Mouse (Mus musculus) embryonic facial prominence, embryonic 12.5 days (tissue): ENCODE results near the gene Camta2. TPM values are rescaled to one million over a fixed set of nuclear protein-coding genes. Genes with fewer than 3 reads are reported as not detected.

ENCODE experiments used
- ATAC-seq: fragments of 200-750 bp; cut with Nextera tagmentation; 2 replicates; pipeline ENCODE4 v1.8.0; 2017; ENCODE audit not compliant: insufficient number of reproducible peaks, insufficient read depth, low FRiP score, low TSS enrichment
- H3K27ac ChIP-seq: fragments of 300-500 bp; sonication (generic); 2 replicates; pipeline ENCODE4 v1.5.1; 2016; ENCODE audit warnings: mild to moderate bottlenecking
- H3K27me3 ChIP-seq: fragments of 300-500 bp; sonication (generic); 2 replicates; pipeline ENCODE4 v1.6.1; 2016; ENCODE audit warnings: mild to moderate bottlenecking, moderate library complexity
- H3K36me3 ChIP-seq: fragments of 300-500 bp; sonication (generic); 2 replicates; pipeline ENCODE4 v1.6.1; 2016; ENCODE audit warnings: mild to moderate bottlenecking
- H3K4me1 ChIP-seq: fragments of 300-500 bp; sonication (generic); 2 replicates; pipeline ENCODE4 v1.6.1; 2016
- H3K4me2 ChIP-seq: fragments of 300-500 bp; sonication (generic); replicated peaks from 2 replicates; pipeline ENCODE4 v1.6.1; 2016; ENCODE audit warnings: mild to moderate bottlenecking, moderate library complexity
- H3K4me3 ChIP-seq: fragments of 300-500 bp; sonication (generic); 2 replicates; pipeline ENCODE4 v1.5.1; 2016; ENCODE audit warnings: mild to moderate bottlenecking
- H3K9ac ChIP-seq: fragments of 300-500 bp; sonication (generic); 2 replicates; pipeline ENCODE4 v1.6.1; 2016; ENCODE audit warnings: mild to moderate bottlenecking, moderate library complexity
- H3K9me3 ChIP-seq: fragments of 300-500 bp; sonication (generic); 2 replicates; pipeline ENCODE4 v1.6.1; 2016; ENCODE audit warnings: mild to moderate bottlenecking, moderate library complexity
- WGBS: fragments of 180-500 bp; shearing (Covaris S2); methylation state at CpG from one replicate; pipeline ENCODE4 v1.1.7; 2016; 5-methylcytosine and 5-hydroxymethylcytosine counted together
- polyA plus RNA-seq: library from polyadenylated mRNA; unstranded; fragments of >200 nt; fragmentation: Nextera tagmentation; extraction: Ambion mirVana; gene quantifications from 2 replicates; pipeline ENCODE4 v1.2.1, GENCODE M21; 2016

Gene Camta2
- polyA plus RNA-seq, 1 experiment from 2014 or later, result 12.0 TPM

GRCm38 (mm10) chr11:70652029-70652883, 35.6 kb downstream of the Camta2 start:
- no peak for ATAC-seq
- Histone ChIP-seq H3K27me3 (no peaks in the 10 kb centered on the region), H3K4me2 (peak overlapping the region; percentile 97), H3K9me3 (no peaks in the 10 kb centered on the region), H3K4me3 (peak overlapping the region; percentile 99), H3K36me3 (peaks cover 43% of the 10 kb centered on the region), H3K9ac (peak overlapping the region; percentile 98), H3K27ac (peak overlapping the region; percentile 99), H3K4me1 (peaks cover 46% of the 10 kb centered on the region)
- WGBS, result 46% methylated on average over 12 of the region's 12 CpGs

GRCm38 (mm10) chr11:70651391-70651790, 36.5 kb downstream of the Camta2 start:
- Histone ChIP-seq H3K36me3 (peaks cover 43% of the 10 kb centered on the region), H3K27ac (no peak overlapping the region), H3K4me3 (no peak overlapping the region), H3K27me3 (no peaks in the 10 kb centered on the region), H3K9me3 (no peaks in the 10 kb centered on the region), H3K4me1 (peaks cover 37% of the 10 kb centered on the region), H3K9ac (no peak overlapping the region), H3K4me2 (peak overlapping the region; percentile 97; the same call in 1 of the 2 replicates)
- no peak for ATAC-seq
- 68% methylated on average over 2 of the region's 2 CpGs for WGBS

DNA sequence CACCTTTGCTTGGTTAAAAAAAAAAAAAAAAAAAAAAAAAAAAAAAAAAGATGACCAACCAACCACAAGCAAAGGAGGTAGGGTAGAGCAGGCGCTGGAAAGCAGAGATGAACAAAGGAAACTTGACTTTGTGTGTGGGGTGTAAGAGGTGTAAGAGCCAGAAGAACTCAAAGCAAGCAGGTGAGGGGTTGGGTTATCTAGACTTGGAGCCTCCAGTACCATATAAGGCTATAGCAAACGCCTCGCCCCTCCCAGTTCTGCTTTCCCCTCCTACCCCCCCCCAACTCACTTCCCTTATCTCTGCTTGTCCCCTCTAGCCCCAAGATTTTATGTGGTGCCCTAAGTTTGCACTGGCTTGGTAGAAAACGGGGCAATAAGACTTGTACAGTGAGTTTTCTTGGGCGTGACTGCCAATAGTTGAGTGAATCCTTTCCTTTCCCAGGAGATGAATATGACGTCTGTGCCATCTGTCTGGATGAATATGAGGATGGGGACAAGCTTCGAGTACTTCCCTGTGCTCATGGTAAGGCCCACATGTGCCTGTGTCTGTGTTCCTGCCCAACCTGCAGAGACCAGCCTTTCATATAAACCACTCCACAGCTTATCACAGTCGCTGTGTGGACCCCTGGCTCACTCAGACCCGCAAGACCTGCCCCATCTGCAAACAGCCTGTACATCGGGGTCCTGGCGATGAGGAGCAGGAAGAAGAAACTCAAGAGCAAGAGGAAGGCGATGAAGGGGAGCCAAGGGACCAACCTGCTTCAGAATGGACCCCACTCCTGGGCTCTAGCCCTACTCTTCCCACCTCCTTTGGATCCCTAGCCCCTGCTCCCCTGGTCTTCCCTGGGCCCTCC, 37.4 kb downstream of the Camta2 start:
- H3K4me2 ChIP-seq, result no peak overlapping the region
- 0 out of 2 replicates have a peak overlapping the region, but pooled peaks have one; percentile 38 for H3K27ac ChIP-seq
- H3K36me3 ChIP-seq, result peaks cover 45% of the 10 kb centered on the region
- no peak overlapping the region for H3K9ac ChIP-seq
- WGBS, result 81% methylated on average over 12 of the region's 12 CpGs
- H3K9me3 ChIP-seq, result no peaks in the 10 kb centered on the region
- no peak for ATAC-seq
- H3K4me3 ChIP-seq, result no peak overlapping the region
- peaks cover 36% of the 10 kb centered on the region for H3K4me1 ChIP-seq
- H3K27me3 ChIP-seq, result no peaks in the 10 kb centered on the region

DNA sequence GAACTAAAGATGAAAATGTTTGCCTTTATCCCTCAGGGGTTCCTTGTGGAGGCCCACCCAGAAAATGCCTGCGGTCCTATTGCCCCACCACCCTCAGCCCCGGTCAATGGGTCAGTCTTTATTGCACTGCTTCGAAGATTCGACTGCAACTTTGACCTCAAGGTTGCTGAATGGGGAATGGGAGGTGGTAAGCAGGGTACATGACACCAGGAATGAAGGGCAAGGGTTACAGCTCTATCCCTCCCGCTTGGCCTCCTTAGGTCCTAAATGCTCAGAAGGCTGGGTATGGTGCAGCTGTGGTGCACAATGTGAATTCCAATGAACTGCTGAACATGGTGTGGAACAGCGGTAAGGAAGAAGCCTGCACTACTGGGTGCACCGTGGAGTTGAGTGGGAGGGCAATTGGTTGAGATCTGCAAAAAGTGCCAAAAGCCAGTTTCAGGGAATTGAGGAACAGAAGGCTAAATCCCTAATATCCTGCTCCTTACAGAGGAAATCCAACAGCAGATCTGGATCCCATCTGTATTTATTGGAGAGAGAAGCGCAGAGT, 38.6 kb downstream of the Camta2 start:
- WGBS, result 81% methylated on average over 8 of the region's 8 CpGs
- Histone ChIP-seq H3K4me2 (0 out of 2 replicates have a peak overlapping the region, but pooled peaks have one; percentile 98), H3K27me3 (no peaks in the 10 kb centered on the region), H3K36me3 (peaks cover 58% of the 10 kb centered on the region), H3K4me1 (peaks cover 41% of the 10 kb centered on the region), H3K27ac (no peak overlapping the region), H3K9me3 (no peaks in the 10 kb centered on the region), H3K9ac (no peak overlapping the region), H3K4me3 (0 out of 2 replicates have a peak overlapping the region, but pooled peaks have one; percentile 12)
- no peak for ATAC-seq

GRCm38 (mm10) chr11:70648512-70648911, 39.4 kb downstream of the Camta2 start:
- peaks cover 63% of the 10 kb centered on the region for H3K36me3 ChIP-seq
- 0 out of 2 replicates have a peak overlapping the region, but pooled peaks have one; percentile 84 for H3K9ac ChIP-seq
- peak overlapping the region; percentile 98 for H3K4me2 ChIP-seq
- peaks cover 41% of the 10 kb centered on the region for H3K4me1 ChIP-seq
- no peaks in the 10 kb centered on the region for H3K27me3 ChIP-seq
- H3K4me3 ChIP-seq, result peak overlapping the region; percentile 81
- ATAC-seq, result no peak
- H3K27ac ChIP-seq, result no peak overlapping the region
- WGBS, result 83% methylated on average over 4 of the region's 4 CpGs
- no peaks in the 10 kb centered on the region for H3K9me3 ChIP-seq

DNA sequence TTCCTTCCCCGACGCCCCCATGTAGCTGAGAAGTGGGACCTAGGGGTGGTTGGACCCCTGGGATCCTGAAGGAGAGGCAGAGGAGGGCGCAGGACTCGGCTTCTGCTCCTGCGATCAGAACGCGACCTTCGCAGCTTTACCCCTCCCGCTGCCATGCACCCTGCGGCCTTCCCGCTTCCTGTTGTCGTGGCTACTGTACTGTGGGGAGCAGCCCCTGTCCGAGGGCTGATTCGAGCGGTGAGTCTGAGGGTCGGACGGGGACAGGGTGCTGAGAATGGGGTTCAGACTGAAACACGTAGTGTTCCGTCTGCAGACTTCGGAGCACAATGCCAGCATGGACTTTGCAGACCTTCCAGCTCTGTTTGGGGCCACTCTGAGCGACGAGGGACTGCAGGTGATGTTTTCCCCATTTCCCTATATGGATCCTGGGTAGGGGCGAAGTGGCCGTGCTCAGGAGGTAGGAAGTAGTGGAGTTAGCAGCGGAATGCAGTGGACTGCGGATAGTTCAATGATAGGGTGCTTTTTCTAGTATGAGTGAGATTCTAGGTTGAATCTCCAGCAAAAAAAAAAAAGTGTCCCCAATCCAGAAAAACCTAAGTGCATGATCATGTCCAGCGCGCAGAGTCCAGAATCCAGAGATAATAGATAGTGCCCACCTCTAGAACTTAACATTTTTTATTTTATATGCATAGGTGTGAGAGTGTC, 40.0 kb downstream of the Camta2 start:
- ATAC-seq, result no peak
- WGBS, result 5% methylated on average over 28 of the region's 28 CpGs
- Histone ChIP-seq H3K4me2 (peak overlapping the region; percentile 98), H3K27ac (peak overlapping the region; percentile 94), H3K27me3 (no peaks in the 10 kb centered on the region), H3K9me3 (no peaks in the 10 kb centered on the region), H3K4me3 (peak overlapping the region; percentile 81), H3K36me3 (peaks cover 67% of the 10 kb centered on the region), H3K9ac (peak overlapping the region; percentile 84), H3K4me1 (peaks cover 40% of the 10 kb centered on the region)

GRCm38 (mm10) chr11:70646691-70647650, 40.9 kb downstream of the Camta2 start, which contains the start of the genes Rnf167 and Slc25a11:
Gene Rnf167, plus strand, starts transcription at chr11:70647235.
Gene Slc25a11, minus strand, starts transcription at chr11:70647479.
- peak within 1 kb of the TSS; percentile 81 for H3K4me3 ChIP-seq
- WGBS, result under 1% methylated on average over 63 of the region's 63 CpGs
- H3K4me2 ChIP-seq, result peak within 1 kb of the TSS; percentile 98
- no peaks in the 10 kb centered on the region for H3K27me3 ChIP-seq
- H3K36me3 ChIP-seq, result peaks cover 64% of the 10 kb centered on the region
- peak; percentile 79 for ATAC-seq
- H3K9me3 ChIP-seq, result no peaks in the 10 kb centered on the region
- H3K9ac ChIP-seq, result peak within 1 kb of the TSS; percentile 88
- peak within 1 kb of the TSS; percentile 94 for H3K27ac ChIP-seq
- peaks cover 31% of the 10 kb centered on the region for H3K4me1 ChIP-seq

DNA sequence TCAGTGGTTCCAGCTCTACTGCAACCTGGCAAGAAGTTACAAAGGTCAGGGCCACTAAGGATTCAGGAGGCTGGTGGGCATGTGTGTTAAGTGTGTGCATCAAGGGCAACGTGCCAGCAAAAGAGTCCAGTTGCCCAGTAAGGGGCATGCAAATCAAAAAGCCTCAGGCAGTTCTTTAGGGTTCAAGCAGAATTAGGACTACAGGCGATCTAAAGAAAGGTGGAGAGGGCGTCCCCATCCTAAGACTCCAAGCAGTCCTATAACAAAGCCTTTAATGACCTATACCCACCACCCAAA, 41.7 kb downstream of the Camta2 start:
- WGBS, result 15% methylated on average over 3 of the region's 3 CpGs
- Histone ChIP-seq H3K9me3 (no peaks in the 10 kb centered on the region), H3K27me3 (no peaks in the 10 kb centered on the region), H3K4me3 (peak overlapping the region; percentile 81), H3K4me2 (peak overlapping the region; percentile 85), H3K9ac (peak overlapping the region; percentile 88), H3K27ac (peak overlapping the region; percentile 94; the same call in 1 of the 2 replicates), H3K4me1 (peaks cover 29% of the 10 kb centered on the region), H3K36me3 (peaks cover 57% of the 10 kb centered on the region)
- no peak; the same call in 1 of the 2 replicates for ATAC-seq

- peaks cover 52% of the 10 kb centered on the region for H3K36me3 ChIP-seq
- H3K27ac ChIP-seq, result peak overlapping the region; percentile 94; the same call in 1 of the 2 replicates
- peak overlapping the region; percentile 88 for H3K9ac ChIP-seq
- H3K9me3 ChIP-seq, result no peaks in the 10 kb centered on the region
- no peak for ATAC-seq
- H3K4me3 ChIP-seq, result peak overlapping the region; percentile 81
- H3K4me1 ChIP-seq, result peaks cover 27% of the 10 kb centered on the region
- peak overlapping the region; percentile 85 for H3K4me2 ChIP-seq
- 90% methylated on average over 12 of the region's 12 CpGs for WGBS
- no peaks in the 10 kb centered on the region for H3K27me3 ChIP-seq
These were observed 42.2 kb downstream of the Camta2 start for GRCm38 (mm10) chr11:70645461-70646258.
